Mouse (Mus musculus) liver, adult 2 months (tissue): ENCODE data around the gene Aup1.

Experiments used
- CTCF ChIP-seq: fragments of 200-500 bp; IDR thresholded peaks from 2 replicates; pipeline ENCODE4 v1.5.1; 2011; ENCODE audit warnings: low read depth, low read length, control low read depth
- POLR2A ChIP-seq: fragments of 200-500 bp; IDR thresholded peaks from 2 replicates; pipeline ENCODE4 v1.6.1; 2011; ENCODE audit warnings: low read length, control low read depth; ENCODE audit not compliant: insufficient read depth; ENCODE audit errors: extremely low read depth

DNA sequence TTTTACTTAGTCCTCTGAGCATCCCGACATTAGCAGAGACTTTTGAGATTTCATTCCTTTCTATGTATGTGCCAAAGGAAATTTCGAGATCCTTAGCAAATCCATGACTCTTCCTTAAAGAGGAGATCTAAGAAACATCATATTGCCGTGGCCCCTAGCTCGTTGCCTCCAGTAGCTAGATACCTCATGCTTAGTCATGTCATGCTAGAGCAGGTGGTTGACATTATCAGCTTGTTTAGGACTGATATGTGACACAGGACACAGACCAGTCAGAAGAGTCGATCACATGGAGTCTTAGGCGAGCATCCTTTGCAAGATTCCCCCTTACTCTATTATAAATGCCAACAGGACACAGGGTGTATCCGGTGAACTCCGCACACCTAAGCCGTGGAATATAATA is 31.3 kb upstream of the Aup1 start:
- TF ChIP-seq CTCF (no peak), POLR2A (no peak)
